Mouse (Mus musculus): ENCODE measurements at regions not wholly inside any gene's neighbourhood (a gene's known extent, or its start where the extent isn't known, plus 50 kb on each side); places are given as distances from the start of the nearest gene placed in this dataset.

GRCm38 (mm10) chr8:109400192-109400591, 93.6 kb upstream of the Pmfbp1 start:
- intact Hi-C loops (cut with DNase I): no loop called here

- intact Hi-C loops (cut with DNase I): no loop called here
These were observed 85.9 kb upstream of the Pmfbp1 start for GRCm38 (mm10) chr8:109407913-109408312.

GRCm38 (mm10) chr8:109410531-109410930, 83.3 kb upstream of the Pmfbp1 start:
- intact Hi-C loops (cut with DNase I): no loop called here

GRCm38 (mm10) chr8:109413386-109413785, 80.4 kb upstream of the Pmfbp1 start:
- intact Hi-C loops (cut with DNase I): no loop called here

- intact Hi-C loops (cut with DNase I): loop anchor here (5.0 kb wide), 1 partner anchor 1598 kb away; no protein-coding TSS in a partner anchor
These were observed 78.5 kb upstream of the Pmfbp1 start for GRCm38 (mm10) chr8:109415315-109415714.

GRCm38 (mm10) chr8:109415906-109416305, 77.9 kb upstream of the Pmfbp1 start:
- intact Hi-C loops (cut with DNase I): loop anchor here (5.0 kb wide), 1 partner anchor 1599 kb away; no protein-coding TSS in a partner anchor

- intact Hi-C loops (cut with DNase I): loop anchor here (5.0 kb wide), 1 partner anchor 1599 kb away; no protein-coding TSS in a partner anchor
These were observed 77.3 kb upstream of the Pmfbp1 start for GRCm38 (mm10) chr8:109416327-109417100.

- intact Hi-C loops (cut with DNase I): loop anchor here (5.0 kb wide), 1 partner anchor 1600 kb away; no protein-coding TSS in a partner anchor
These were observed 76.6 kb upstream of the Pmfbp1 start for GRCm38 (mm10) chr8:109417222-109417621.

- intact Hi-C loops (cut with DNase I): loop anchor here (5.0 kb wide), 1 partner anchor 1601 kb away; no protein-coding TSS in a partner anchor
These were observed 75.9 kb upstream of the Pmfbp1 start for GRCm38 (mm10) chr8:109417971-109418370.

GRCm38 (mm10) chr8:109419029-109419596, 74.7 kb upstream of the Pmfbp1 start:
- intact Hi-C loops (cut with DNase I): loop anchor here (5.0 kb wide), 1 partner anchor 1602 kb away; no protein-coding TSS in a partner anchor

GRCm38 (mm10) chr8:109424004-109424403, 69.8 kb upstream of the Pmfbp1 start:
- intact Hi-C loops (cut with DNase I): no loop called here

- intact Hi-C loops (cut with DNase I): no loop called here
These were observed 65.3 kb upstream of the Pmfbp1 start for GRCm38 (mm10) chr8:109428551-109428950.

GRCm38 (mm10) chr8:109434538-109434937, 59.3 kb upstream of the Pmfbp1 start:
- intact Hi-C loops (cut with DNase I): no loop called here

GRCm38 (mm10) chr8:109436056-109436455, 57.8 kb upstream of the Pmfbp1 start:
- intact Hi-C loops (cut with DNase I): no loop called here

- intact Hi-C loops (cut with DNase I): no loop called here
These were observed 56.8 kb upstream of the Pmfbp1 start for GRCm38 (mm10) chr8:109436830-109437567.

- intact Hi-C loops (cut with DNase I): no loop called here
These were observed 55.3 kb upstream of the Pmfbp1 start for GRCm38 (mm10) chr8:109438531-109438930.

Small RNAs in the stretch of these regions (microRNA-seq; reads per million reads assigned to microRNA genes)
- 0 reads per million in 2 experiments for gene Gm23163

Data from adrenal gland (tissue).